Mouse (Mus musculus): ENCODE measurements around the gene Gli3. TPM values are rescaled to one million over a fixed set of nuclear protein-coding genes. Genes with fewer than 3 reads are reported as not detected.

The Gli3 gene
- polyA plus RNA-seq, 1 experiment, result 0.50 TPM

DNA sequence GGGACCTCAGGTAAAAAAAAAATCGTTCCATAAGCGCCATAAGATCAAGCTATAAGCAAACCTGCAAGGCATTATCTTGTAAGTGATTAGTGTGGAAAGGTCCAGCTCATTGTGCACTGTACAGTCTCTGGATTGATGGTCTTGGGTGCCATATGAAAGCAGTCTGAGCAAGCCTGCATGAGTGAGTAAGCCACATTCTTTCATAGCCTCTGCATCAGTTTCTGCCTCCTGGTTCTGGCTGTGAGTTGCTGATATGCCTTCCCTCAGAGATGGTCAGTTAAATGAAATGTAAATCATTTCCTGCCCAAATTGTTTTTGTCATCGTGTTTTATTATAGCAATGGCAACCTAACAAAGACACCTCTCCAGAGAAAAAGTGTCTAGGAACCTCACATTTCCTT is 98.4 kb downstream of the Gli3 start:
- Histone ChIP-seq H3K4me3 (ENCODE audit: extremely low read depth, insufficient read depth, insufficient read length) (no peak overlapping the region), H3K27ac (ENCODE audit: insufficient read depth, low read length) (no peak overlapping the region), H3K4me1 (ENCODE audit: control insufficient read depth, insufficient read depth, insufficient read length) (no peaks in the 10 kb centered on the region), H3K36me3 (ENCODE audit: control insufficient read depth, insufficient read depth, low read length) (no peaks in the 10 kb centered on the region), H3K27me3 (ENCODE audit: control insufficient read depth, insufficient read depth, low read length) (no peaks in the 10 kb centered on the region)
- no peak for TF ChIP-seq POLR2A (IDR thresholded peaks at IDR 0.05; ENCODE audit: low read depth, low read length)
- no peak for TF ChIP-seq CTCF (IDR thresholded peaks at IDR 0.05; ENCODE audit: extremely low read depth, insufficient read depth, insufficient read length, insufficient replicate concordance)
- no peak for DNase-seq (ENCODE audit: low read depth in 1 of 2, low spot score in 2 of 2)
- 64% methylated on average over 3 of the region's 3 CpGs for WGBS

GRCm38 (mm10) chr13:15570908-15571568 is 108.0 kb downstream of the Gli3 start:
- DNase-seq (ENCODE audit: low read depth in 1 of 2, low spot score in 2 of 2), result no peak
- Histone ChIP-seq H3K4me3 (ENCODE audit: extremely low read depth, insufficient read depth, insufficient read length) (no peak overlapping the region), H3K36me3 (ENCODE audit: control insufficient read depth, insufficient read depth, low read length) (no peaks in the 10 kb centered on the region), H3K4me1 (ENCODE audit: control insufficient read depth, insufficient read depth, insufficient read length) (no peaks in the 10 kb centered on the region), H3K27ac (ENCODE audit: insufficient read depth, low read length) (no peak overlapping the region), H3K27me3 (ENCODE audit: control insufficient read depth, insufficient read depth, low read length) (no peaks in the 10 kb centered on the region)
- TF ChIP-seq CTCF (IDR thresholded peaks at IDR 0.05; ENCODE audit: extremely low read depth, insufficient read depth, insufficient read length, insufficient replicate concordance), result no peak
- no peak for TF ChIP-seq POLR2A (IDR thresholded peaks at IDR 0.05; ENCODE audit: low read depth, low read length)
- 72% methylated on average over 15 of the region's 15 CpGs for WGBS

GRCm38 (mm10) chr13:15577133-15577917 is 114.3 kb downstream of the Gli3 start:
- Histone ChIP-seq H3K36me3 (ENCODE audit: control insufficient read depth, insufficient read depth, low read length) (no peaks in the 10 kb centered on the region), H3K27me3 (ENCODE audit: control insufficient read depth, insufficient read depth, low read length) (no peaks in the 10 kb centered on the region), H3K4me3 (ENCODE audit: extremely low read depth, insufficient read depth, insufficient read length) (no peak overlapping the region), H3K27ac (ENCODE audit: insufficient read depth, low read length) (no peak overlapping the region), H3K4me1 (ENCODE audit: control insufficient read depth, insufficient read depth, insufficient read length) (no peaks in the 10 kb centered on the region)
- WGBS, result 83% methylated on average over 8 of the region's 8 CpGs
- TF ChIP-seq CTCF (IDR thresholded peaks at IDR 0.05; ENCODE audit: extremely low read depth, insufficient read depth, insufficient read length, insufficient replicate concordance) (no peak), POLR2A (IDR thresholded peaks at IDR 0.05; ENCODE audit: low read depth, low read length) (no peak)
- no peak for DNase-seq (ENCODE audit: low read depth in 1 of 2, low spot score in 2 of 2)

DNA sequence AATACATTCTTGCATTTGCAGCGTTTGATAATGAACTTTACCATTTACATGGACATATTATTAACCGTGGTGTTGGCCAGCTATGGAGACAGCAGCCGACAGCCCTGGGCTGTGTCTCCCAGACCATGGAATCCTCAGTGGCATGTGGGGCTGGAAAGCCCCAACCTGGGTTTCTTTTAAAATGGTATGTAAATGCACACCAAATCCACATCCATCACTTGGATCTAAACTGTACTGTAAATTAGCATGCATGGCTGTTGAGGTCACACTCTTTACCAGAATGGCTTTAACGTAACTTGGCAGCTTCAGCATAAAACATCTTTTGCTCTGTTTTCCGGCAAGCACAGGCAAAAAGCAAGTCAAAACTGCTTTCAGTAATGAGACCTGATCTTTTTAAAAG is 117.4 kb downstream of the Gli3 start:
- Histone ChIP-seq H3K4me1 (ENCODE audit: control insufficient read depth, insufficient read depth, insufficient read length) (no peaks in the 10 kb centered on the region), H3K36me3 (ENCODE audit: control insufficient read depth, insufficient read depth, low read length) (no peaks in the 10 kb centered on the region), H3K27me3 (ENCODE audit: control insufficient read depth, insufficient read depth, low read length) (no peaks in the 10 kb centered on the region), H3K27ac (ENCODE audit: insufficient read depth, low read length) (no peak overlapping the region), H3K4me3 (ENCODE audit: extremely low read depth, insufficient read depth, insufficient read length) (no peak overlapping the region)
- DNase-seq (ENCODE audit: low read depth in 1 of 2, low spot score in 2 of 2), result no peak
- TF ChIP-seq POLR2A (IDR thresholded peaks at IDR 0.05; ENCODE audit: low read depth, low read length) (no peak), CTCF (IDR thresholded peaks at IDR 0.05; ENCODE audit: extremely low read depth, insufficient read depth, insufficient read length, insufficient replicate concordance) (no peak)
- 91% methylated on average over 5 of the region's 5 CpGs for WGBS

- 87% methylated on average over 2 of the region's 2 CpGs for WGBS
- Histone ChIP-seq H3K4me1 (ENCODE audit: control insufficient read depth, insufficient read depth, insufficient read length) (no peaks in the 10 kb centered on the region), H3K27ac (ENCODE audit: insufficient read depth, low read length) (no peak overlapping the region), H3K4me3 (ENCODE audit: extremely low read depth, insufficient read depth, insufficient read length) (no peak overlapping the region), H3K27me3 (ENCODE audit: control insufficient read depth, insufficient read depth, low read length) (no peaks in the 10 kb centered on the region), H3K36me3 (ENCODE audit: control insufficient read depth, insufficient read depth, low read length) (no peaks in the 10 kb centered on the region)
- no peak for TF ChIP-seq POLR2A (IDR thresholded peaks at IDR 0.05; ENCODE audit: low read depth, low read length)
- no peak for TF ChIP-seq CTCF (IDR thresholded peaks at IDR 0.05; ENCODE audit: extremely low read depth, insufficient read depth, insufficient read length, insufficient replicate concordance)
- no peak for DNase-seq (ENCODE audit: low read depth in 1 of 2, low spot score in 2 of 2)
Observed at GRCm38 (mm10) chr13:15585941-15586340, 122.9 kb downstream of the Gli3 start.

DNA sequence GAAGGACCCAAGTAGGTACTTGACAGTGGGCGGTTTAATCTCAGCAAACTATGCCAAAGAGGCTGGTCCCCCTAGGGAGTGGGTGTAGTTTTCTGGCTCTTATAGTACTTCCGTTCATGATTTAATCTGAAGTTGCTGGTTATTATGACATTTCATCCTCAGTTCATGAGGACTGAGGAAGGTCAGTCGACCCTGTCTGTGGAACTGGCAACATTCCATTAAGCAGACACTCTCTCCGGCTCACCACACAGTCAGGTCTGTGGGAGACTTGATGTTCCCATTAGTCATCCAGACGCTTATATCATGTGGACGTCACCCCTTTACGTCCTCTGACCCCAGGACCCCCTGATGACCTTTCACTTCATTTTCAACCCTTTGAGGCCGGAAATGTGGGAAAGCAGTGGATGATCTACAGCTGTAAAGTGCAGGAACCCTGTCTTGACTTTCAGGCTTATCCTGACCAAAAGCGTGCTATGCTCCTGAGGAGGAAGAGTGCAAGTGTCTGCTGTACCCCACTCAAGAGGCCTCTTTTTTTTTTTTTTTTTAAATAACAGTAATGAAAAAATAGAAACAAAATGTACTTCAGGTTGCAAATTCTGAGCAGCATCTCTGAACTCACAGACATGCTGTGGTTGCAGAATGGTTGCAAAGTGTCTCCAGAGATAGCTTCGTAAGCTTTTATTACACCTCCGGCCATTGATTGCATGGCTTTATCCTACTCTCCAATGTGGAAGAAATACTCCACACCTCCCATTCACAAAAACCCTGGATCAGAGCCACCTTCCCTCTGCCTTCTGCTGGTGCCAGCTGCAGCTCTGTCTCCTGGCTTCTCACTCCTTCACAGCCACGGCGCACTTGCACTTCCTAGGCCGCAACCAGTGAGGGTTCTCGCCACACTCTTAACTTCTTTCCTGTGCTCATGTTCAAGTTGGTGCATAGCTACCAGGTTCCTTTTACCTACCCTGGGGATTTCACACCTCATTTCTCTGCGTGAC is 125.5 kb downstream of the Gli3 start:
- H3K27ac ChIP-seq (ENCODE audit: insufficient read depth, low read length), result no peak overlapping the region
- 84% methylated on average over 16 of the region's 16 CpGs for whole genome bisulfite sequencing
- no peaks in the 10 kb centered on the region for H3K4me1 ChIP-seq (ENCODE audit: control insufficient read depth, insufficient read depth, insufficient read length)
- no peak for TF ChIP-seq CTCF (IDR thresholded peaks at IDR 0.05; ENCODE audit: extremely low read depth, insufficient read depth, insufficient read length, insufficient replicate concordance)
- no peak for TF ChIP-seq POLR2A (IDR thresholded peaks at IDR 0.05; ENCODE audit: low read depth, low read length)
- H3K27me3 ChIP-seq (ENCODE audit: control insufficient read depth, insufficient read depth, low read length), result no peaks in the 10 kb centered on the region
- H3K4me3 ChIP-seq (ENCODE audit: extremely low read depth, insufficient read depth, insufficient read length), result no peak overlapping the region
- no peak for DNase-seq (ENCODE audit: low read depth in 1 of 2, low spot score in 2 of 2)
- no peaks in the 10 kb centered on the region for H3K36me3 ChIP-seq (ENCODE audit: control insufficient read depth, insufficient read depth, low read length)

Measured in spleen, adult 2 months (tissue).